8 mouse cellular contexts compared by ENCODE assay signal in the genomic region with DNA sequence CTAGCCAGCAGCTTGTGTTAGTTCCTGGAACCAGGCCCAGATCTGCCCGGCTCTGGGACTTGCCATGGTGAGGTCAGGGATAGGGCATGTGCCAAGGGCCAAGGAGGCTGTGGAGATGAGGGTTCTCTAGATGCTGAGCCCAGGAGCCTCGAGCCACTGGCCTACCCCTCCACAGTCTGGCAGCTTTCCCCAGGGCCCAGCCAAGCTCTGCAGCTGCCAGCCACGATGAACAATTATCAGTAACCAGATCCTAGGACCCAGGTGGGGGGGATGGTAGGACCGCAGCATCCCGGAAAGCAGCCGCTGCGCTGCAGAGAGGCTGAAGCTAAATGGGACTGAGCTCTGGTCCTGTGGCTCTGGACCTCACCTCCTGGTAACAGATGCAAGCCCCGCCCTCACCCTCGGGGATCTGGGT. TPM values are rescaled to one million over a fixed set of nuclear protein-coding genes. Genes with fewer than 3 reads are reported as not detected.
DNase-seq lines count a peak whose midpoint lies in the region; ATAC-seq and TF ChIP-seq lines count a peak whose summit lies in the region.

No protein-coding gene starts in this region.

- no peak for DNase-seq in cerebellum, adult 8-10 months
- no peak for DNase-seq in midbrain, embryonic 11.5 days (ENCODE audit: low spot score, missing footprints)
- DNase-seq in gastrocnemius, adult 2 months = peak; percentile 65
- peak; percentile 69 for DNase-seq in kidney, postnatal 10 days
- peak; percentile 68 to 72 for DNase-seq in right cerebral cortex, postnatal 10 days (ENCODE audit: low spot score in 2 of 2)
- no peak for DNase-seq in spleen, postnatal 4 days (ENCODE audit: low spot score in 2 of 2)

- H3K9ac ChIP-seq in midbrain, embryonic 11.5 days (ENCODE audit: low read length) = no peak overlapping the region
- no peak overlapping the region for H3K9ac ChIP-seq in midbrain, embryonic 16.5 days (ENCODE audit: low read depth, low read length)

- intact Hi-C loops in gastrocnemius, adult 2 months (cut with DNase I) = no loop called here

- no peak overlapping the region for H3K4me3 ChIP-seq in midbrain, embryonic 11.5 days (ENCODE audit: low read depth, low read length)
- no peak overlapping the region for H3K4me3 ChIP-seq in midbrain, embryonic 16.5 days (ENCODE audit: low read depth, low read length)
- H3K4me3 ChIP-seq in gastrocnemius, adult 2 months = no peak overlapping the region

- H3K27me3 ChIP-seq in midbrain, embryonic 11.5 days (ENCODE audit: control insufficient read depth, insufficient read depth, low read length) = peaks cover 13% of the 10 kb centered on the region
- 0 out of 2 replicates have a peak, but pooled peaks cover 9% of the 10 kb centered on the region for H3K27me3 ChIP-seq in midbrain, embryonic 16.5 days (ENCODE audit: control insufficient read depth, insufficient read depth, low read depth, low read length)

- no peak overlapping the region for H3K27ac ChIP-seq in midbrain, embryonic 11.5 days (ENCODE audit: low read depth, low read length)
- no peak overlapping the region for H3K27ac ChIP-seq in midbrain, embryonic 16.5 days (ENCODE audit: low read length)
- no peak overlapping the region for H3K27ac ChIP-seq in gastrocnemius, adult 2 months

- peaks cover 4% of the 10 kb centered on the region for H3K4me1 ChIP-seq in midbrain, embryonic 11.5 days (ENCODE audit: control insufficient read depth, insufficient read depth, low read length)
- H3K4me1 ChIP-seq in midbrain, embryonic 16.5 days (ENCODE audit: control insufficient read depth, insufficient read depth, low read length) = peaks cover 15% of the 10 kb centered on the region; the same call in 1 of the 2 replicates

- H3K36me3 ChIP-seq in midbrain, embryonic 11.5 days (ENCODE audit: control insufficient read depth, insufficient read depth, low read length) = no peaks in the 10 kb centered on the region
- H3K36me3 ChIP-seq in midbrain, embryonic 16.5 days (ENCODE audit: control insufficient read depth, insufficient read depth, low read length) = no peaks in the 10 kb centered on the region

- 16% methylated on average over 9 of the region's 9 CpGs for WGBS in midbrain, embryonic 11.5 days
- 11% methylated on average over 9 of the region's 9 CpGs for WGBS in midbrain, embryonic 16.5 days

- TF ChIP-seq CTCF in gastrocnemius, adult 2 months (IDR thresholded peaks at IDR 0.05) = no peak

- H3K4me2 ChIP-seq in midbrain, embryonic 11.5 days = no peak overlapping the region
- H3K4me2 ChIP-seq in midbrain, embryonic 16.5 days (ENCODE audit: low read length) = no peak overlapping the region

- no peaks in the 10 kb centered on the region for H3K9me3 ChIP-seq in midbrain, embryonic 11.5 days (ENCODE audit: control insufficient read depth, low read length)
- H3K9me3 ChIP-seq in midbrain, embryonic 16.5 days (replicated peaks; ENCODE audit: control insufficient read depth, low read length, poor library complexity, severe bottlenecking) = no peaks in the 10 kb centered on the region

- ATAC-seq in cerebellum, adult (ENCODE audit: insufficient number of reproducible peaks, low FRiP score, low TSS enrichment) = peak; percentile 18; the same call in 1 of the 2 replicates
- ATAC-seq in midbrain, embryonic 11.5 days (ENCODE audit: low FRiP score) = peak; percentile 20; the same call in 1 of the 2 replicates
- no peak for ATAC-seq in midbrain, embryonic 16.5 days

RNA-seq across cellular contexts. Expression of gene Myl3, which starts 15.9 kb away (rescaled TPM):
- 0.48 and 0.63 TPM in 2 replicates for polyA plus RNA-seq in midbrain, embryonic 11.5 days (2014; fragmentation: Nextera tagmentation; extraction: Ambion mirVana)
- 0.39 and 0.48 TPM in 2 replicates for polyA plus RNA-seq in midbrain, embryonic 16.5 days (2015; fragmentation: Nextera tagmentation; extraction: Ambion mirVana)
- 1,000 to 10,000 TPM in 1 of 2 experiments, 100 to 1,000 TPM in 1; 528 to 1,790 TPM for total RNA-seq in gastrocnemius, adult 2 months (2021)

RNA-seq across cellular contexts. Expression of gene Pth1r, which starts 21.2 kb away (rescaled TPM):
- 17.0 and 20.3 TPM in 2 replicates for polyA plus RNA-seq in midbrain, embryonic 11.5 days (2014; fragmentation: Nextera tagmentation; extraction: Ambion mirVana)
- 6.1 and 8.0 TPM in 2 replicates for polyA plus RNA-seq in midbrain, embryonic 16.5 days (2015; fragmentation: Nextera tagmentation; extraction: Ambion mirVana)
- 1 to 10 TPM in 1 of 2 experiments, under 1 TPM in 1; 0.99 to 1.3 TPM for total RNA-seq in gastrocnemius, adult 2 months (2021)

Comparison
In these comparisons a context has a peak if more than half of its experiments do, and no peak if none do; other contexts are left out.
1. DNase-seq: peak in gastrocnemius, adult 2 months (single experiment), kidney, postnatal 10 days (single experiment) and right cerebral cortex, postnatal 10 days (2 of 2); none in cerebellum, adult 8-10 months (single experiment), midbrain, embryonic 11.5 days (single experiment) and spleen, postnatal 4 days (0 of 2).